Mouse (Mus musculus) megakaryocyte, adult 5-6 weeks (primary cell): ENCODE measurements around the gene Magi2. TPM values are rescaled to one million over a fixed set of nuclear protein-coding genes. Genes with fewer than 3 reads are reported as not detected.
"Not testable (repeated sequence)": the region's sequence is repeated elsewhere in the genome, so short reads cannot be mapped to it uniquely, and the experiment has no call there.

Experiments used
- ATAC-seq: 2 replicates; pipeline ENCODE4 v1.8.0; 2016; ENCODE audit warnings: mild to moderate bottlenecking, inconsistent platforms; ENCODE audit not compliant: poor library complexity, severe bottlenecking
- total RNA-seq, 2 experiments: library from RNA; stranded (forward) in 1 of 2; stranded (reverse) in 1 of 2; fragments of 153-499, 151-499 nt in 1 of 2; fragments of 221-1000, 200-1000 nt in 1 of 2; gene quantifications; 2 replicates each; pipeline versions ENCODE4 v1.2.3 to v1.2.4; 2015 to 2017

Magi2 gene
- total RNA-seq, 2 experiments from 2014 or later: 0.40 to 0.45 TPM

DNA sequence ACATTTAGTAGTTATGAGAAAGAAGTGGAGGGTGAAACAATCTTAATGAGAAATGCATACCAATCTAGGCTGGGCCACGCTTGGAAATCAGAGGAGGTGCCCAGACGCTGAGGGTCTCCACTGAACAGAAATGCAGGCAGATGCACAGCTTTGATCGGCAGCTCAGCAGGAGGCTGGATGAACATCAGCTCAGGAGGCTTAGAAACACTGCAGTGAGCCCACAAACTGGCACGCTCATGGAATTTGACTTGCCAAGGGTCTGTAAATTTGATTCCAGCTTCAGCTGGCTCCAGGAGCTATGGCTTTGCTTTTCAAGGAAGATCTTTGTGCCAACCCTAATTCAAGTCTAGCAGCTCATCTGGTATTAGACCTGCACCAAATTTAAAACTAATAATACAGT is 187.7 kb downstream of the Magi2 start:
- no peak for ATAC-seq

DNA sequence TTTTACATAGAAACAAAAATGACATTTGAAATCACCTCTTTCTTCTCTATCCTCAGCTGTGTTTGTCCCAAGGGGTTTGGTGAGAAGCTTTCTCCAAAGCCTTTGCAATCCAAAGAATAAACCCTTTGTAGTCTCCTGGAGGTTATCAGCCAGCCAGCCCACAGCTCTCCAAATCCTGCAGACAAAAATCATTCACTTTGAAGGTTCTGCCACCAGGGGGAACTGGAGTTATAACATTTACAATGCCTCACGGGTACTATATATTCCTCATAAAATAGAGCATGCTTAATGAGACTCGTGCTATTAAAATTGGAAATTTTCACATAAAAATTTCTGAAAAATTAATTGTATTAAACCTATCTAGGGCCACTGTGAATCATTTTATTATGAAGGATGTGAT is 202.5 kb downstream of the Magi2 start:
- ATAC-seq: no peak

- no peak for ATAC-seq
Measured at GRCm38 (mm10) chr5:19462541-19462940, 235.7 kb downstream of the Magi2 start.

DNA sequence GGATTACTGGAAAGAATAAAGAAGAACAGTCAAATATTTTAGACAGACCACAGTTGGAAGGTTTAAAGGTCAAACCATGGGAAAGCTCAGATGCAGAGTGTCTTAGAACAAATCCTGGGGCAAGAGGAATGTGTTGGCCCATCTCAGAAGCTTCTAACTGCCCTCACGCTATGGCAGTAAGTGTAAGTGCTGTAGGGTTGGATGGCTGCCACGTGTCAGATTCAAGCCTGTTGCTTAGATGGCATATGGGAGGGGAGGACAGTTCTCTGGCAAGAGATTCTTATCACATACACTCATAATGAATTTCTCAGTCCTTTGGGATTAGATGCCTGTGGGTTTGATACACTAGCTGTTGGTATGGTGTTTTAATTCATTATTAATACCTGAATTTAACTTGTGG is 238.5 kb downstream of the Magi2 start:
- ATAC-seq: no peak

GRCm38 (mm10) chr5:19472851-19473439 is 246.1 kb downstream of the Magi2 start:
- no peak for ATAC-seq

- no peak for ATAC-seq
Measured at GRCm38 (mm10) chr5:19482981-19483380, 256.1 kb downstream of the Magi2 start.

GRCm38 (mm10) chr5:19487947-19488346 is 261.1 kb downstream of the Magi2 start:
- ATAC-seq: no peak

GRCm38 (mm10) chr5:19501005-19501404 is 274.2 kb downstream of the Magi2 start:
- ATAC-seq: no peak

DNA sequence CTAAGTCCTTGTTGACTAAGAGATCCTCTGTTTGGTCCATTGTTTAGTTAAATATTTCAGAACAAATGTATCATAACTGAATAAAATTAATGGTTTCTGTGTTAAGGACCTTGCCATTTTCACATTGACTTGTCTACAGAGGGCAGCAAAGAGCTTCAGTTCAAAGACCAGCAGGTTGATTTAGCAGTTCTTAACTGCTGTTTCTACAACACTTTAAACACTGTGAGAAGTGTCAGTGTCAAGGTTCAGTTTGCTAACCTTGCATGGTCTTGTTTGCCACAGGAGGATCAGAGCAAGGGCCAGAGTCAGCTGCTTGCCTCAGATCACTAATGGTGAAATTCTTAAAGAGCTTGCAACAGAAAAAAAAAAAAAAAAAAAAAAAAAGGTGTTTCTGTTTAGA is 295.3 kb downstream of the Magi2 start:
- ATAC-seq: no peak

GRCm38 (mm10) chr5:19539348-19539747 is 312.5 kb downstream of the Magi2 start:
- ATAC-seq: no peak

DNA sequence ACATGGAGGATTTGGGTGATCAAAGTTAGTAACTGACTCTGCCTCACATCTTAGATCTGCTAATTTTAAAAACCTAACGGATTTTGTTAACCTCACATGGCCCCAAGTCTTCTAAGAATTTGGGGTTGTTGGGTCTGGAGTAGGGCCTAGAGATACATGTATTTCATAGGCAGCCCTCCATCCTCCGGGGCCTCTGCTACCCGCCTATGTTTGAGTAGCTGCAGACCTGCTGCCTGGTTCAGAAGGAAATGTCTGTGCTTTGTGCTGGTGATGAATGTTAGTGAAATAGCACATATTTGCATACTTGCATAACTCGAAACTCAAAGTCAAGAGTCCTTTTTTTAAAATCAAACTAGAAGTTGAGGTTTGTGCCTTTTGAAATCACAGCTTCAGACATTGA is 319.6 kb downstream of the Magi2 start:
- no peak for ATAC-seq

DNA sequence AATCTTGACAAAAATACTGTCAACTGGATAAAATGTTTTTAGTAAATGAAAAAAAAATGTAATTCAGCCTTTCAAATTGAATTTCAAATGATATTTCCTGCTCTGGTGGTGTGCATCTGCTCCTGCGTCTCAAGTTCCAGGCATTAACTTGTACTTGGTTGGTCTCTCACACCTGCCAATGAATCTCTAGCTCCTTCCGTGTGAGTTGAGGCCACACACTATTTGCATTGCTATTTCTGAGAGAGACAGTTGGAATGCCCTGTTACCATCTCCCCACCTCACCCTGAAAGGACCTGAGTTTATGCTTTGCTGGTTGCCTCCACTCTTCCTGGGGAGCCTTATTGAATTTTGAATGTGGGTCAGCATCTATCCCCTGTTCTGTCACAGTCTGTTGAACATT is 320.1 kb downstream of the Magi2 start:
- ATAC-seq: no peak

- ATAC-seq: no peak
Measured at GRCm38 (mm10) chr5:19553510-19553909, 326.7 kb downstream of the Magi2 start.

DNA sequence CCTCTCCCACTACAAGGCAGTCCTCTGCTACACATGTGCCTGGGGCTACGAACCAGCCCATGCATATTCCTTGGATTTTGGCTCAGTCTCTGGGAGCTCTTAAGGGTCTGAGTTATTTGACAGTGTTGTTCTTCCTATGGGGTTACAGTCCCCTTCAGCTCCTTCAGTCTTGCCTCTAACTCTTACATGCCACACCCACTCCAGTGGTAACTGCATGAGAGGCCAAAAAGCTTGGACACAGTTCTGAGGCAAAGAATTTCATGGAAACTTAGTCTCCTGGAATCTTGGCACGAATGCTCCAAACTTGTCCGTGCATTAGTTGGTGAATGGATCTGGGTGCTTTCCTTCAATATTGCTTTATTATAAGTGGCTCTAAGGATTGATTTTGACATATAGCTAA is 338.8 kb downstream of the Magi2 start:
- ATAC-seq: no peak

DNA sequence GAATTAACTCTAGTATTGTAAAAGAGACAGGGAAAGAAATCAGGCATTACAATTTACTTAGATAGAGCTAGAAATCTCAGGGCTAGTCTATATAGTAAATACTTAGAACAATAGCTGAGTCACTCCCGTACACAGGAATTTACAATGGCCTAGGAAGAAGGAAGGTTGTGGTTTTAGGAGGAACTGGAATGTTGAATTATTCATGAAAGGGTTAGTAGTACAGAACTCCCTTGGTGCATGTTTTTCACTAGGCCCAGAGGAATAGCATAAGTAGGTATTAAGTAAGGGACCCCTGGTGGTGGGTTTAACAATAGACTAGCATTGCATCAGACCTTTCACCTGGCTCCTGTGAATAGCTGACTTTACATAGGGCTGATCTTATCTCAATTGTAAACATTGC is 339.3 kb downstream of the Magi2 start:
- not testable (repeated sequence) for ATAC-seq

DNA sequence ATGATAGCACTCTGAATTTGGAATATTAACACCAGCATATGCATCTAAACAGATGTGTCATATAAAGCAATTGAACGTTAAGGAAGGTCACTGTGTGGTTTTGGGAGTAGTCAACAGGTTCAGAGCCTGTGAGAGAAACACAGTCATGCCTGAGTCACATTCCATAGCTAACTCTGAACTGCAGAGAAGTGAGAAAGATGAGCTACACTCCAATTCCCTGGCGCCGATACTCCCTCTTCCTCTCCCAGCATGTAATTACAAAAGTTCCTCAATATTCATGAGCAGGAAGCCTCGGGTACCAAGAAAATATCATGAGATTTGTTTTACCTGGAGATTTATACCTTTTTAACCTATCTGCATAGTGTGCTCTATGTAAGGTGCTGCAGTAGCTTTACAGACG is 380.9 kb downstream of the Magi2 start:
- no peak for ATAC-seq

DNA sequence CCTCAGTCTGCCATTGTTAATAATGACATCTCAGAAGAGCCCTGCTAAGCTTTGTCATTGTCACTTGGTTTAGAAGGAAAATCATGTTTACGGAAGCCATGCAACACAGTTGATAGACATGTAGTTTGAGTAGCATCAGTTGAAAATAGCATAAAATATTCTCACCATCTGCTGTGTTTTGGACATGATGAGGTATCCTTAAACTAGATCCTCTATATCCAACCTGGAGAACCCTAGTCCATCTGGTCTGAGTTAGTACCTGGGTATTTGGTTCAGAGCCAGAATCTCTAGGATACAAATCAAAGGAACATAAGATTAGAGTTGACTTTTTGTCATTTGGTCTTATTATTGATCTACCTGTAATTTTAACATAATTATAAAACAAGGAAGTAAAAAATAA is 385.0 kb downstream of the Magi2 start:
- no peak for ATAC-seq

DNA sequence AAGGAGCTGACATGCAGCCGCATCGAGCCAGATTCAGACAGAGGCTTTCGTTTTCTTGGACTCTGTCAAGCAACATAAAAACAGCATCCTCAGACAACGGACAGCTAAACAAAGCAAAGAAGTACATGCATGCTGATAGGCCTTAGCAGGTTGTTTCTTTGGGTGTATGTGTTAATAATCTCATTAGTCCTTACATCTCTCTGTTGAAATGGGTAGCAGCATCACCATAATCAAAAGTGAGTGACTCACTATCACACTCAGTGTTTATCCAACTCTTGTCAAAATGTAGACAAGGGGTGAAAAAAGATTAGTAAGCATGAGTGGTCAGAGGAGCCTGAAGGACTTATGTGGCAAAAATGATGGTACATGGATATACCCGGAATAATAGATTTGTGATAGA is 394.8 kb downstream of the Magi2 start:
- ATAC-seq: no peak

GRCm38 (mm10) chr5:19633976-19634375 is 407.1 kb downstream of the Magi2 start:
- ATAC-seq: no peak

DNA sequence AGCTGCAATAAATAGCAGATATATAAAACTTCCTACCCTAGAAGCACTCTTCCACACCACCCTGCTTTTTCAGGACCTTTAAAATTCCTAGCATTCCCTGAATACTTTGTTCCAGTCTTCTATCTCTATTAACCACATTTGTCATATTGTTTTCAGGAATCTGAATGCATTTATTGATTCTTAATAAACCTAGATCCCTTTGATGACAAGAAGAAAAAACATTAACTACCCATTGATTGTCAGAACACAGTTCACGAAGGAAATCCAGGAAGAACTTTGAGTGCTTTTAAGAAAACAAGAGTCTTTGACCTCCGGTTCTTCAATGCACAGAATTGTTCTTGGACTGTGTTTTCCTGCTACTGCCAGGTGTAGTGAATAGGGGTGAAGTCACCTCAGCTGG is 411.0 kb downstream of the Magi2 start:
- no peak for ATAC-seq

DNA sequence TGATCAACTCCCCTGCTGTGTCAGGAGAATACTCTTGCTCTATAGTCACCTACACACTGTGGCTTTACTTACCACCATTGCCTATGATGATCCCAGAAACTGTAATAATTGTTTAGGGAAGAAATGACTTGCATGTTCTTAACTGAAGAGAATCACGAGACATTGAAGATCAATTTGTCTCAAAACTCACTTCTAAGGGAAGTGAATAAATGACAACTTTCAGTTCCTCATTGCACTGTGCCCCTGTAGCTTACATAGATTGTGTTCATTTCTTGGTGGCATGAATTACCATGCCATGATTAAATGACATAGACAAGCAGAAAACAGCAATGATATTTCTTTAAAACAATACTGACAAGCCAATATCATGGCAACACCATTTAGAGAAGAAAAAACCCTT is 429.1 kb downstream of the Magi2 start:
- no peak for ATAC-seq

DNA sequence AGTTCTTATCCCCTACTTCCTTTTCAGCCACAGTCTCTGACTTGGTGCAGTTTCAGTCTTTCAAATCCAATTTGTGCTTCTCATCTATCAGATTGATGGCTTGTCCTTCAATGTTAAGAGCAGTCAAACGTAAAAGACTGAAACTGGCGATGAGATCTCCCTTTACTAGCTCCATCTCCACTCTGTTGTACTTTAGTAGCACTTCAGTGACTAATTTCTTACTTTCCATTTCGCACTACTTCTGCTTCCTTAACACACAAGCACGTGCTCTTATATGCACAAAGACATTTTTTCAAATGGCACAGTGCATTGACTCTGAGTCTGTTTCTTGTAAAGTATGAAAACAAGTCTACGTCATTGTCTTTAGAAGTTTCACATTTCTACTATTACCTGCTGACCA is 439.6 kb downstream of the Magi2 start:
- ATAC-seq: no peak

DNA sequence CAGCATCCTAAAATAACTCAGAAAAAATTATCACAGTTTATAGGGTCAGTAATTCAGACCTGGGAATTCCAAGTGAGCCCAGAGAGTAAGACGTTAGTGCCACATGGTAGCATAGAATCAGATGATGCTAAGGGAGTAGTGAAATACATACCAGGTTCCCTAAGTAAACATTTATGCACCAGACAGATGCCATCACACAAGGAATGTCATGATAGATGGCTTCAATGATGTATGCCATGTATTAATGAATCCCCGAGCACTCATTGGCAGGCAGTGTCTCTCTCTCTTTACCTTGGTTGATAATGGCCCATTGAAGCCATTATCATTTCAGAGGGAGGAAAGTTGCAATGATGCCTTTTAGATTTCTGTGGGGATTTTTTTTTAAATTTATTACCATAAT is 490.5 kb downstream of the Magi2 start:
- no peak for ATAC-seq

- ATAC-seq: no peak
Measured at GRCm38 (mm10) chr5:19726277-19726676, 499.4 kb downstream of the Magi2 start.
